Mouse (Mus musculus): ENCODE data around the gene Hspa4.
A peak's percentile ranks its signal among the peaks of the same experiment; 100 is the strongest.

DNA sequence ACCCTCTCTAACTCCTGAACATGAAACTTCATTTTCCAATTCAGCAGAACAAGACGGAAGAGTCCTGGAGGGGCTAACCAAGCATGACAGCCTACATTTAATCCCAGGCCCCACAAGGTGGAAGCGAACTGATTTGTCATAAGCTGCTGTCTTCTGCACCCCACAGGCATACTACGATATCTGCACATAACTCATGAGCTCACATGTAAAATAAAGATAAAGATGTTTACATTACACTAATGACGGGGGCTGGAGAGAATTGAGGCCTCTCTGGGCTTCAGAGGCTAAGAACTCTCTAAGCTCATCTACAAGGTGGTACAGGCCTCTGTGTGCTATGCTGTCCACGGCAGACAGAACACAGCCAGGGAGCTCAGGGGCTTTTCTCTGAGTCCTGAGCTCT, 5.8 kb downstream of the Hspa4 start:
- TF ChIP-seq CTCF (conservative IDR thresholded peaks at IDR 0.05 in 1 of 2, IDR thresholded peaks at IDR 0.05 in 1 of 2; ENCODE audit: low read depth in 2 of 2, low read length in 2 of 2) (no peak), POLR2AphosphoS2 (IDR thresholded peaks at IDR 0.05; ENCODE audit: low read depth, low read length) (0 out of 2 replicates have a peak, but pooled peaks have one; percentile 19), CHD1 (IDR thresholded peaks at IDR 0.05; ENCODE audit: low read depth, low read length) (no peak), MEF2A (IDR thresholded peaks at IDR 0.05; ENCODE audit: borderline replicate concordance, low read depth, low read length) (no peak), RAD21 (IDR thresholded peaks at IDR 0.05; ENCODE audit: low read depth, low read length) (no peak), BHLHE40 (IDR thresholded peaks at IDR 0.05; ENCODE audit: low read depth, low read length) (no peak), HCFC1 (IDR thresholded peaks at IDR 0.05; ENCODE audit: low read depth, low read length) (no peak), ZNF384 (IDR thresholded peaks at IDR 0.05; ENCODE audit: low read depth, low read length) (no peak), POLR2A (IDR thresholded peaks at IDR 0.05; ENCODE audit: low read depth, low read length) (no peak), RCOR1 (conservative IDR thresholded peaks at IDR 0.05; ENCODE audit: low read depth, low read length) (no peak), EP300 (IDR thresholded peaks at IDR 0.05; ENCODE audit: low read length) (no peak), MYC (IDR thresholded peaks at IDR 0.05; ENCODE audit: low read depth, low read length) (no peak), ZMIZ1 (IDR thresholded peaks at IDR 0.05; ENCODE audit: low read depth, low read length) (no peak)
